Mouse (Mus musculus): ENCODE data around the gene Thada.

GRCm38 (mm10) chr17:84226231-84226630 is 239.8 kb downstream of the Thada start:
- TF ChIP-seq CTCF (IDR thresholded peaks at IDR 0.05): no peak
- TF ChIP-seq EP300 (IDR thresholded peaks at IDR 0.05): no peak
